8 mouse cellular contexts compared by ENCODE assay signal in the genomic region with DNA sequence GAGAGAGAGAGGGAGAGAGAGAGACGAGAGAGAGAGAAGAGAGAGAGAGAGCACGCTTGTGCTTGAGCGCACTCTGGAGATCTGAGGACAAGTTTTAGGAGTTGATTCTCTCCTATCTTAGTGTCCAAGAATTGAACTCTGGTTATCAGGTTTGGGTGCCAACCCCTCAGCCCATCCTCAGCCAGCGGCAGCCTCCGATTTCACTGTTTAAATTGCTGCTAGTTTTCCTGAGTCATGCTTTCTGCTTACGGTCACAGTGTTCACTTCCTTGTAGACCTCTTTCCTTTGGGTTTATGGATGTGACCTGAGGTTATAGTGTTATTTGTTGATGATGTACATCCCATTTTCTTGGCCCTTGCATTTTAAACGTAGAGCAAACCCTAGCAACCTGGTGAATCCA. TPM values are rescaled to one million over a fixed set of nuclear protein-coding genes. Genes with fewer than 3 reads are reported as not detected.
DNase-seq lines count a peak whose midpoint lies in the region; ATAC-seq and TF ChIP-seq lines count a peak whose summit lies in the region.

No protein-coding gene starts in this region.

- no peak for ATAC-seq in kidney, embryonic 15.5 days (replicated peaks; ENCODE audit: low FRiP score)
- no peak for ATAC-seq in hindbrain, postnatal 0 days
- peak; percentile 28; the same call in 1 of the 2 replicates for ATAC-seq in megakaryocyte-erythroid progenitor cell, adult 5-6 weeks (replicated peaks; ENCODE audit: low FRiP score, low TSS enrichment, poor library complexity, severe bottlenecking)

- no peak for TF ChIP-seq CTCF in bone marrow macrophage, adult 2 months (IDR thresholded peaks at IDR 0.05; ENCODE audit: low read depth, low read length)
- no peak for TF ChIP-seq CTCF in hindbrain, postnatal 0 days (IDR thresholded peaks at IDR 0.05; ENCODE audit: low read depth)

- 67% methylated on average over 7 of the region's 7 CpGs for WGBS in kidney, embryonic 15.5 days
- 79% methylated on average over 7 of the region's 7 CpGs for WGBS in hindbrain, postnatal 0 days

- no peaks in the 10 kb centered on the region for H3K9me3 ChIP-seq in kidney, embryonic 15.5 days (replicated peaks)
- no peaks in the 10 kb centered on the region for H3K9me3 ChIP-seq in hindbrain, postnatal 0 days (ENCODE audit: low read length)

- H3K27me3 ChIP-seq in kidney, embryonic 15.5 days, result no peaks in the 10 kb centered on the region
- H3K27me3 ChIP-seq in hindbrain, postnatal 0 days (ENCODE audit: insufficient read depth, low read length), result no peaks in the 10 kb centered on the region

- DNase-seq in kidney, postnatal 25 days, result no peak
- no peak for DNase-seq in hindbrain, postnatal 0 days (ENCODE audit: low spot score)
- DNase-seq in cerebellum, adult 11-12 months, result no peak
- DNase-seq in embryo, embryonic 9.5 days (ENCODE audit: extremely low spot score), result no peak
- DNase-seq in adrenal gland, postnatal 10 days, result no peak

- peaks cover 17% of the 10 kb centered on the region for H3K36me3 ChIP-seq in kidney, embryonic 15.5 days
- peaks cover 9% of the 10 kb centered on the region; the same call in 1 of the 2 replicates for H3K36me3 ChIP-seq in hindbrain, postnatal 0 days (ENCODE audit: insufficient read depth, low read length)

- H3K4me1 ChIP-seq in kidney, embryonic 15.5 days, result peaks cover 24% of the 10 kb centered on the region
- peaks cover 15% of the 10 kb centered on the region for H3K4me1 ChIP-seq in bone marrow macrophage, adult 2 months (ENCODE audit: control insufficient read depth, insufficient read depth, low read length)
- peaks cover 10% of the 10 kb centered on the region for H3K4me1 ChIP-seq in hindbrain, postnatal 0 days (ENCODE audit: insufficient read depth, low read length)

- no peak for TF ChIP-seq POLR2A in bone marrow macrophage, adult 2 months (IDR thresholded peaks at IDR 0.05; ENCODE audit: borderline replicate concordance, low read depth, low read length)

- H3K27ac ChIP-seq in kidney, embryonic 15.5 days, result no peak overlapping the region
- H3K27ac ChIP-seq in bone marrow macrophage, adult 2 months (ENCODE audit: insufficient read depth, low read depth, low read length), result 0 out of 2 replicates have a peak overlapping the region, but pooled peaks have one; percentile 16
- no peak overlapping the region for H3K27ac ChIP-seq in hindbrain, postnatal 0 days

- H3K9ac ChIP-seq in kidney, embryonic 15.5 days, result no peak overlapping the region; the same call in 1 of the 2 replicates
- 0 out of 2 replicates have a peak overlapping the region, but pooled peaks have one; percentile 5 for H3K9ac ChIP-seq in hindbrain, postnatal 0 days (replicated peaks; ENCODE audit: low read length)

- H3K4me2 ChIP-seq in kidney, embryonic 15.5 days, result peak overlapping the region; percentile 86
- H3K4me2 ChIP-seq in hindbrain, postnatal 0 days (ENCODE audit: low read depth, low read length), result peak overlapping the region; percentile 98; the same call in 1 of the 2 replicates

- H3K4me3 ChIP-seq in kidney, embryonic 15.5 days (replicated peaks), result 0 out of 2 replicates have a peak overlapping the region, but pooled peaks have one; percentile 6
- H3K4me3 ChIP-seq in bone marrow macrophage, adult 2 months (ENCODE audit: insufficient read depth, low read length), result peak overlapping the region; percentile 43
- no peak overlapping the region for H3K4me3 ChIP-seq in hindbrain, postnatal 0 days (ENCODE audit: low read length)

RNA-seq across cellular contexts. Expression of a gene that starts 29.8 kb away (rescaled TPM):
- polyA plus RNA-seq in kidney, embryonic 15.5 days (2015; fragmentation: Nextera tagmentation; extraction: Ambion mirVana), result 66.4 and 72.2 TPM in 2 replicates
- 60.1 and 84.1 TPM in 2 replicates for polyA plus RNA-seq in bone marrow macrophage, adult 2 months (2012; ENCODE audit: insufficient read depth, insufficient read length, missing spikeins)
- total RNA-seq in hindbrain, postnatal 0 days (2014; rRNA removed), result 180 and 184 TPM in 2 replicates
- 55.4 and 65.4 TPM in 2 replicates for polyA plus RNA-seq in hindbrain, postnatal 0 days (2015; fragmentation: Nextera tagmentation; extraction: Ambion mirVana)
- total RNA-seq in megakaryocyte-erythroid progenitor cell, adult 5-6 weeks (2014; fragmentation: Nextera tagmentation), result 164 and 201 TPM in 2 replicates
- 78.1 and 79.4 TPM in 2 replicates for total RNA-seq in megakaryocyte-erythroid progenitor cell, adult 5-6 weeks (2017)
- 100 to 1,000 TPM; 104 to 136 TPM for total RNA-seq in adrenal gland, postnatal 10 days (2021)

RNA-seq across cellular contexts. Expression of a gene that starts 29.8 kb away (rescaled TPM):
- 32.2 and 32.3 TPM in 2 replicates for polyA plus RNA-seq in kidney, embryonic 15.5 days (2015; fragmentation: Nextera tagmentation; extraction: Ambion mirVana)
- 28.6 and 29.8 TPM in 2 replicates for polyA plus RNA-seq in bone marrow macrophage, adult 2 months (2012; ENCODE audit: insufficient read depth, insufficient read length, missing spikeins)
- 66.6 and 71.0 TPM in 2 replicates for total RNA-seq in hindbrain, postnatal 0 days (2014; rRNA removed)
- 41.3 and 44.4 TPM in 2 replicates for polyA plus RNA-seq in hindbrain, postnatal 0 days (2015; fragmentation: Nextera tagmentation; extraction: Ambion mirVana)
- 30.4 and 34.5 TPM in 2 replicates for total RNA-seq in megakaryocyte-erythroid progenitor cell, adult 5-6 weeks (2014; fragmentation: Nextera tagmentation)
- 23.9 and 55.9 TPM in 2 replicates for total RNA-seq in megakaryocyte-erythroid progenitor cell, adult 5-6 weeks (2017)
- 10 to 100 TPM; 37.2 to 47.6 TPM for total RNA-seq in adrenal gland, postnatal 10 days (2021)

RNA-seq across cellular contexts. Expression of a gene that starts 29.9 kb away (rescaled TPM):
- 123 and 130 TPM in 2 replicates for polyA plus RNA-seq in kidney, embryonic 15.5 days (2015; fragmentation: Nextera tagmentation; extraction: Ambion mirVana)
- 18.8 and 22.5 TPM in 2 replicates for polyA plus RNA-seq in bone marrow macrophage, adult 2 months (2012; ENCODE audit: insufficient read depth, insufficient read length, missing spikeins)
- 23.7 and 29.7 TPM in 2 replicates for total RNA-seq in hindbrain, postnatal 0 days (2014; rRNA removed)
- 75.9 and 77.3 TPM in 2 replicates for polyA plus RNA-seq in hindbrain, postnatal 0 days (2015; fragmentation: Nextera tagmentation; extraction: Ambion mirVana)
- total RNA-seq in megakaryocyte-erythroid progenitor cell, adult 5-6 weeks (2014; fragmentation: Nextera tagmentation), result 200 and 273 TPM in 2 replicates
- 118 and 136 TPM in 2 replicates for total RNA-seq in megakaryocyte-erythroid progenitor cell, adult 5-6 weeks (2017)
- total RNA-seq in adrenal gland, postnatal 10 days (2021), result 10 to 100 TPM; 55.0 to 56.4 TPM
